Mouse (Mus musculus) Patski (cell line): ENCODE measurements at regions not wholly inside any gene's neighbourhood (a gene's known extent, or its start where the extent isn't known, plus 50 kb on each side); places are given as distances from the start of the nearest gene placed in this dataset.
A peak's percentile ranks its signal among the peaks of the same experiment; 100 is the strongest.

Source experiments
- ATAC-seq: fragments of 100-300 bp; one replicate; pipeline ENCODE4 v1.8.0; 2021
- CTCF ChIA-PET: fragments of 350-600 bp; sonication (Branson Sonifier 250); formaldehyde crosslinking; loops from one replicate; lab custom pipeline; 2022; ENCODE audit warnings: inconsistent platforms; lab: Charles Lee
- POLR2A ChIA-PET: fragments of 350-600 bp; sonication (Branson Sonifier 250); formaldehyde crosslinking; loops from one replicate; lab custom pipeline; 2022; ENCODE audit warnings: antibody characterized with exemption, inconsistent platforms; lab: Charles Lee
- DNase-seq: peaks from one replicate; pipeline ENCODE4 v3.0.0-alpha.2; 2011; ENCODE audit warnings: low read depth, low spot score
- H3K27me3 ChIP-seq: fragments of 371-371 bp; one replicate; pipeline ENCODE4 v1.5.1; 2021
- CTCF ChIP-seq: fragments of 100-300 bp; IDR thresholded peaks from one replicate; pipeline ENCODE4 v1.5.1; 2021
- in situ Hi-C: fragments of 300-500 bp; cut with MboI; formaldehyde crosslinking; loops from 3 replicates; pipeline ENCODE4 v1.11.1; 2018; ENCODE audit warnings: low pct_unique_long_range_greater_than_20kb, mixed read lengths

- no peak for DNase-seq
- CTCF ChIA-PET: no interaction called here
- peaks cover 16% of the 10 kb centered on the region for H3K27me3 ChIP-seq
- POLR2A ChIA-PET: no interaction called here
- no peak for TF ChIP-seq CTCF
- no peak for ATAC-seq
- in situ Hi-C loops: no loop called here
Observed at GRCm38 (mm10) chr12:39766988-39767387, 270.8 kb downstream of the Arl4a start.

GRCm38 (mm10) chr12:39763529-39763928, 274.3 kb downstream of the Arl4a start:
- POLR2A ChIA-PET: no interaction called here
- DNase-seq: no peak
- no peaks in the 10 kb centered on the region for H3K27me3 ChIP-seq
- ATAC-seq: no peak
- CTCF ChIA-PET: no interaction called here
- no peak for TF ChIP-seq CTCF
- in situ Hi-C loops: no loop called here

- ATAC-seq (peak; percentile 47), DNase-seq (peak; percentile 0)
- no peaks in the 10 kb centered on the region for H3K27me3 ChIP-seq
- TF ChIP-seq CTCF: no peak
- ChIA-PET POLR2A (no interaction called here), CTCF (no interaction called here)
- in situ Hi-C loops: no loop called here
Observed at GRCm38 (mm10) chr12:39761946-39762345, 275.9 kb downstream of the Arl4a start.

GRCm38 (mm10) chr12:39761326-39761725, 276.5 kb downstream of the Arl4a start:
- no peak for TF ChIP-seq CTCF
- H3K27me3 ChIP-seq: no peaks in the 10 kb centered on the region
- ATAC-seq (no peak), DNase-seq (no peak)
- in situ Hi-C loops: no loop called here
- CTCF ChIA-PET: no interaction called here
- POLR2A ChIA-PET: no interaction called here

- in situ Hi-C loops: no loop called here
- ATAC-seq (no peak), DNase-seq (no peak)
- H3K27me3 ChIP-seq: no peaks in the 10 kb centered on the region
- TF ChIP-seq CTCF: no peak
- CTCF ChIA-PET: no interaction called here
- POLR2A ChIA-PET: no interaction called here
Observed at GRCm38 (mm10) chr12:39757975-39758374, 279.9 kb downstream of the Arl4a start.

- no peak for DNase-seq
- peaks cover 14% of the 10 kb centered on the region for H3K27me3 ChIP-seq
- ChIA-PET POLR2A (no interaction called here), CTCF (no interaction called here)
- in situ Hi-C loops: no loop called here
- no peak for TF ChIP-seq CTCF
- ATAC-seq: no peak
Observed at GRCm38 (mm10) chr12:39751850-39752249, 286.0 kb downstream of the Arl4a start.

- in situ Hi-C loops: no loop called here
- peaks cover 16% of the 10 kb centered on the region for H3K27me3 ChIP-seq
- no peak for TF ChIP-seq CTCF
- no peak for DNase-seq
- no peak for ATAC-seq
- CTCF ChIA-PET: no interaction called here
- POLR2A ChIA-PET: no interaction called here
Observed at GRCm38 (mm10) chr12:39742156-39743063, 295.4 kb downstream of the Arl4a start.

- ChIA-PET CTCF (no interaction called here), POLR2A (no interaction called here)
- DNase-seq (no peak), ATAC-seq (no peak)
- TF ChIP-seq CTCF: no peak
- in situ Hi-C loops: no loop called here
- peaks cover 16% of the 10 kb centered on the region for H3K27me3 ChIP-seq
Observed at GRCm38 (mm10) chr12:39741051-39741847, 296.6 kb downstream of the Arl4a start.

GRCm38 (mm10) chr12:39736966-39737365, 300.9 kb downstream of the Arl4a start:
- DNase-seq (no peak), ATAC-seq (no peak)
- no peak for TF ChIP-seq CTCF
- in situ Hi-C loops: no loop called here
- peaks cover 14% of the 10 kb centered on the region for H3K27me3 ChIP-seq
- ChIA-PET CTCF (no interaction called here), POLR2A (no interaction called here)

GRCm38 (mm10) chr12:39736097-39736920, 301.5 kb downstream of the Arl4a start:
- ChIA-PET POLR2A (no interaction called here), CTCF (no interaction called here)
- no peak for ATAC-seq

More at GRCm38 (mm10) chr12:39736097-39736920, 301.5 kb downstream of the Arl4a start:
- H3K27me3 ChIP-seq: peaks cover 10% of the 10 kb centered on the region
- in situ Hi-C loops: no loop called here
- TF ChIP-seq CTCF: no peak
- DNase-seq: no peak
